In genomic region chr6:30722385-30723164, GRCm38 (mm10) we compare ENCODE assay signal across 17 mouse cellular contexts. TPM values are rescaled to one million over a fixed set of nuclear protein-coding genes. Genes with fewer than 3 reads are reported as not detected.
A peak's percentile ranks its signal among the peaks of the same experiment; 100 is the strongest.
DNase-seq lines count a peak whose midpoint lies in the region; ATAC-seq lines count a peak whose summit lies in the region.
"Had no signal": no experiment of that assay in that cellular context is flagged by ENCODE, and none has a peak within 500 bp of the region (broad histone marks: within the 10 kb centered on the region; RNA-seq: fewer than 3 reads in every experiment).

No protein-coding gene starts in this region.

- peak; percentile 27 for DNase-seq in heart, adult 11 months
- no peak for DNase-seq in heart, postnatal 4 days
- no peak for DNase-seq in limb, embryonic 10.5 days (ENCODE audit: low spot score)
- DNase-seq in embryo, embryonic 10 days (ENCODE audit: low spot score), result no peak
- no peak for DNase-seq in frontal cortex, postnatal 14 days (ENCODE audit: low spot score in 2 of 2)
- DNase-seq in right cerebral cortex, adult 18-20 months, result no peak
- DNase-seq: cerebellum, adult 9-10 months; heart, adult 2 months; heart, postnatal 10 days; kidney, adult 11 months; lung, adult 2 months; spleen, adult 18-20 months had no signal

- 41% methylated on average over 4 of the region's 4 CpGs for WGBS in forebrain, embryonic 16.5 days
- 78% methylated on average over 4 of the region's 4 CpGs for WGBS in limb, embryonic 10.5 days
- WGBS in neural tube, embryonic 15.5 days, result 63% methylated on average over 4 of the region's 4 CpGs

- peaks cover 5% of the 10 kb centered on the region; the same call in 1 of the 2 replicates for H3K4me1 ChIP-seq in forebrain, embryonic 16.5 days (replicated peaks; ENCODE audit: control insufficient read depth, insufficient read depth, low read length)
- H3K4me1 ChIP-seq in limb, embryonic 10.5 days, result peaks cover 42% of the 10 kb centered on the region
- H3K4me1 ChIP-seq in neural tube, embryonic 15.5 days, result peaks cover 3% of the 10 kb centered on the region; the same call in 1 of the 2 replicates

- H3K36me3 ChIP-seq in forebrain, embryonic 16.5 days (ENCODE audit: control insufficient read depth, insufficient read depth), result no peaks in the 10 kb centered on the region
- no peaks in the 10 kb centered on the region for H3K36me3 ChIP-seq in limb, embryonic 10.5 days
- no peaks in the 10 kb centered on the region for H3K36me3 ChIP-seq in neural tube, embryonic 15.5 days
- H3K36me3 ChIP-seq: limb, embryonic 15.5 days had no signal

- H3K9ac ChIP-seq in forebrain, embryonic 16.5 days (replicated peaks; ENCODE audit: low read depth, low read length), result no peak overlapping the region
- H3K9ac ChIP-seq in neural tube, embryonic 15.5 days (replicated peaks), result no peak overlapping the region
- H3K9ac ChIP-seq: limb, embryonic 15.5 days had no signal

- peak; percentile 79 for ATAC-seq in forebrain, embryonic 16.5 days
- peak; percentile 65; the same call in 1 of the 2 replicates for ATAC-seq in neural tube, embryonic 15.5 days (ENCODE audit: low FRiP score)
- ATAC-seq: Patski had no signal

- no peak overlapping the region for H3K4me2 ChIP-seq in forebrain, embryonic 16.5 days (ENCODE audit: low read length)
- H3K4me2 ChIP-seq in neural tube, embryonic 15.5 days, result no peak overlapping the region
- H3K4me2 ChIP-seq: limb, embryonic 15.5 days had no signal

- no peaks in the 10 kb centered on the region for H3K27me3 ChIP-seq in forebrain, embryonic 16.5 days (replicated peaks; ENCODE audit: control insufficient read depth, insufficient read depth, low read length)
- H3K27me3 ChIP-seq in limb, embryonic 10.5 days (ENCODE audit: low read depth, poor library complexity, severe bottlenecking), result no peaks in the 10 kb centered on the region
- H3K27me3 ChIP-seq in neural tube, embryonic 15.5 days (replicated peaks), result no peaks in the 10 kb centered on the region
- H3K27me3 ChIP-seq: limb, embryonic 15.5 days had no signal

- peak overlapping the region; percentile 46 for H3K27ac ChIP-seq in forebrain, embryonic 16.5 days (ENCODE audit: low read length)
- H3K27ac ChIP-seq in limb, embryonic 10.5 days, result peak overlapping the region; percentile 67
- H3K27ac ChIP-seq in neural tube, embryonic 15.5 days (replicated peaks), result no peak overlapping the region; the same call in 1 of the 2 replicates
- H3K27ac ChIP-seq: heart, adult 2 months; left cerebral cortex, adult 2 months; limb, embryonic 15.5 days had no signal

- no peak overlapping the region for H3K4me3 ChIP-seq in forebrain, embryonic 16.5 days (replicated peaks; ENCODE audit: low read length)
- no peak overlapping the region for H3K4me3 ChIP-seq in limb, embryonic 10.5 days
- no peak overlapping the region for H3K4me3 ChIP-seq in neural tube, embryonic 15.5 days (replicated peaks)
- H3K4me3 ChIP-seq: heart, adult 2 months; left cerebral cortex, adult 2 months; limb, embryonic 15.5 days had no signal

- H3K9me3 ChIP-seq in forebrain, embryonic 16.5 days (ENCODE audit: control insufficient read depth, low read length), result no peaks in the 10 kb centered on the region
- H3K9me3 ChIP-seq in limb, embryonic 10.5 days (replicated peaks), result no peaks in the 10 kb centered on the region
- no peaks in the 10 kb centered on the region for H3K9me3 ChIP-seq in neural tube, embryonic 15.5 days (replicated peaks)
- H3K9me3 ChIP-seq: limb, embryonic 15.5 days had no signal

RNA-seq across cellular contexts. Expression of gene Mest, which starts 0.8 kb away (rescaled TPM):
- 100 to 1,000 TPM; 504 to 641 TPM for total RNA-seq in heart, postnatal 4 days (2021)
- 283 and 328 TPM in 2 replicates for polyA plus RNA-seq in forebrain, embryonic 16.5 days (2015; fragmentation: Nextera tagmentation; extraction: Ambion mirVana)
- 3,140 and 3,810 TPM in 2 replicates for polyA plus RNA-seq in limb, embryonic 10.5 days (2016; fragmentation: Nextera tagmentation; extraction: Ambion mirVana)
- polyA plus RNA-seq in neural tube, embryonic 15.5 days (2015; fragmentation: Nextera tagmentation; extraction: Ambion mirVana), result 378 and 417 TPM in 2 replicates

RNA-seq across cellular contexts. Expression of gene Cep41, which starts 29.0 kb away (rescaled TPM):
- total RNA-seq in heart, postnatal 4 days (2021), result 1 to 10 TPM; 4.2 to 8.0 TPM
- 15.2 and 15.3 TPM in 2 replicates for polyA plus RNA-seq in forebrain, embryonic 16.5 days (2015; fragmentation: Nextera tagmentation; extraction: Ambion mirVana)
- 28.8 and 33.1 TPM in 2 replicates for polyA plus RNA-seq in limb, embryonic 10.5 days (2016; fragmentation: Nextera tagmentation; extraction: Ambion mirVana)
- polyA plus RNA-seq in neural tube, embryonic 15.5 days (2015; fragmentation: Nextera tagmentation; extraction: Ambion mirVana), result 10.7 and 11.6 TPM in 2 replicates
